Mouse (Mus musculus): Measurements from ENCODE around the gene Map3k9. TPM values are rescaled to one million over a fixed set of nuclear protein-coding genes. Genes with fewer than 3 reads are reported as not detected.

Gene Map3k9
- polyA plus RNA-seq, 1 experiment from 2014 or later = 7.3 TPM

- ATAC-seq = no peak
- H3K4me1 ChIP-seq (ENCODE audit: control insufficient read depth, insufficient read depth, low read depth, low read length) = no peaks in the 10 kb centered on the region
- H3K4me2 ChIP-seq (ENCODE audit: low read length) = no peak overlapping the region
- no peaks in the 10 kb centered on the region for H3K36me3 ChIP-seq (ENCODE audit: control insufficient read depth, insufficient read depth, low read length)
- H3K9me3 ChIP-seq (ENCODE audit: control insufficient read depth, low read length) = peaks cover 5% of the 10 kb centered on the region
- 3% methylated on average over 1 of the region's 1 CpGs for WGBS
- H3K27me3 ChIP-seq (replicated peaks; ENCODE audit: control insufficient read depth, insufficient read depth, low read length) = no peaks in the 10 kb centered on the region
- H3K9ac ChIP-seq (ENCODE audit: low read depth, low read length) = no peak overlapping the region
- H3K4me3 ChIP-seq (ENCODE audit: low read length) = no peak overlapping the region
- no peak overlapping the region for H3K27ac ChIP-seq (ENCODE audit: low read depth, low read length)
Observed at GRCm38 (mm10) chr12:81702903-81703302, 78.1 kb downstream of the Map3k9 start.

GRCm38 (mm10) chr12:81698011-81698410 lies 83.0 kb downstream of the Map3k9 start:
- no peak for ATAC-seq
- Histone ChIP-seq H3K27ac (ENCODE audit: low read depth, low read length) (no peak overlapping the region), H3K9ac (ENCODE audit: low read depth, low read length) (no peak overlapping the region), H3K9me3 (ENCODE audit: control insufficient read depth, low read length) (no peaks in the 10 kb centered on the region), H3K36me3 (ENCODE audit: control insufficient read depth, insufficient read depth, low read length) (no peaks in the 10 kb centered on the region), H3K4me1 (ENCODE audit: control insufficient read depth, insufficient read depth, low read depth, low read length) (no peaks in the 10 kb centered on the region), H3K4me3 (ENCODE audit: low read length) (no peak overlapping the region), H3K4me2 (ENCODE audit: low read length) (no peak overlapping the region), H3K27me3 (replicated peaks; ENCODE audit: control insufficient read depth, insufficient read depth, low read length) (no peaks in the 10 kb centered on the region)
- 81% methylated on average over 4 of the region's 4 CpGs for WGBS

GRCm38 (mm10) chr12:81691177-81691730 lies 89.7 kb downstream of the Map3k9 start:
- no peaks in the 10 kb centered on the region for H3K36me3 ChIP-seq (ENCODE audit: control insufficient read depth, insufficient read depth, low read length)
- ATAC-seq = no peak
- no peaks in the 10 kb centered on the region for H3K27me3 ChIP-seq (replicated peaks; ENCODE audit: control insufficient read depth, insufficient read depth, low read length)
- 50% methylated on average over 8 of the region's 8 CpGs for WGBS
- no peak overlapping the region for H3K9ac ChIP-seq (ENCODE audit: low read depth, low read length)
- H3K4me2 ChIP-seq (ENCODE audit: low read length) = no peak overlapping the region
- no peaks in the 10 kb centered on the region for H3K4me1 ChIP-seq (ENCODE audit: control insufficient read depth, insufficient read depth, low read depth, low read length)
- H3K9me3 ChIP-seq (ENCODE audit: control insufficient read depth, low read length) = no peaks in the 10 kb centered on the region
- no peak overlapping the region for H3K4me3 ChIP-seq (ENCODE audit: low read length)
- H3K27ac ChIP-seq (ENCODE audit: low read depth, low read length) = no peak overlapping the region

GRCm38 (mm10) chr12:81690751-81691150 lies 90.2 kb downstream of the Map3k9 start:
- no peak for ATAC-seq
- no peak overlapping the region for H3K27ac ChIP-seq (ENCODE audit: low read depth, low read length)
- 80% methylated on average over 7 of the region's 7 CpGs for WGBS
- no peak overlapping the region for H3K4me3 ChIP-seq (ENCODE audit: low read length)
- H3K27me3 ChIP-seq (replicated peaks; ENCODE audit: control insufficient read depth, insufficient read depth, low read length) = no peaks in the 10 kb centered on the region
- H3K9ac ChIP-seq (ENCODE audit: low read depth, low read length) = no peak overlapping the region
- H3K4me1 ChIP-seq (ENCODE audit: control insufficient read depth, insufficient read depth, low read depth, low read length) = no peaks in the 10 kb centered on the region
- H3K9me3 ChIP-seq (ENCODE audit: control insufficient read depth, low read length) = no peaks in the 10 kb centered on the region
- no peaks in the 10 kb centered on the region for H3K36me3 ChIP-seq (ENCODE audit: control insufficient read depth, insufficient read depth, low read length)
- H3K4me2 ChIP-seq (ENCODE audit: low read length) = no peak overlapping the region

- no peaks in the 10 kb centered on the region for H3K9me3 ChIP-seq (ENCODE audit: control insufficient read depth, low read length)
- ATAC-seq = no peak
- no peak overlapping the region for H3K4me2 ChIP-seq (ENCODE audit: low read length)
- H3K9ac ChIP-seq (ENCODE audit: low read depth, low read length) = no peak overlapping the region
- no peaks in the 10 kb centered on the region for H3K4me1 ChIP-seq (ENCODE audit: control insufficient read depth, insufficient read depth, low read depth, low read length)
- WGBS = 92% methylated on average over 15 of the region's 15 CpGs
- no peak overlapping the region for H3K4me3 ChIP-seq (ENCODE audit: low read length)
- H3K27ac ChIP-seq (ENCODE audit: low read depth, low read length) = no peak overlapping the region
- no peaks in the 10 kb centered on the region for H3K27me3 ChIP-seq (replicated peaks; ENCODE audit: control insufficient read depth, insufficient read depth, low read length)
- no peaks in the 10 kb centered on the region for H3K36me3 ChIP-seq (ENCODE audit: control insufficient read depth, insufficient read depth, low read length)
Observed at GRCm38 (mm10) chr12:81690111-81690510, 90.9 kb downstream of the Map3k9 start.

- H3K27me3 ChIP-seq (replicated peaks; ENCODE audit: control insufficient read depth, insufficient read depth, low read length) = no peaks in the 10 kb centered on the region
- H3K9me3 ChIP-seq (ENCODE audit: control insufficient read depth, low read length) = no peaks in the 10 kb centered on the region
- ATAC-seq = no peak
- no peaks in the 10 kb centered on the region for H3K4me1 ChIP-seq (ENCODE audit: control insufficient read depth, insufficient read depth, low read depth, low read length)
- H3K4me3 ChIP-seq (ENCODE audit: low read length) = no peak overlapping the region
- H3K27ac ChIP-seq (ENCODE audit: low read depth, low read length) = no peak overlapping the region
- no peak overlapping the region for H3K4me2 ChIP-seq (ENCODE audit: low read length)
- H3K36me3 ChIP-seq (ENCODE audit: control insufficient read depth, insufficient read depth, low read length) = no peaks in the 10 kb centered on the region
- no peak overlapping the region for H3K9ac ChIP-seq (ENCODE audit: low read depth, low read length)
- WGBS = 52% methylated on average over 4 of the region's 4 CpGs
Observed at GRCm38 (mm10) chr12:81689505-81690056, 91.4 kb downstream of the Map3k9 start.

GRCm38 (mm10) chr12:81688537-81688936 lies 92.4 kb downstream of the Map3k9 start:
- Histone ChIP-seq H3K4me3 (ENCODE audit: low read length) (no peak overlapping the region), H3K27me3 (replicated peaks; ENCODE audit: control insufficient read depth, insufficient read depth, low read length) (no peaks in the 10 kb centered on the region), H3K4me1 (ENCODE audit: control insufficient read depth, insufficient read depth, low read depth, low read length) (no peaks in the 10 kb centered on the region), H3K27ac (ENCODE audit: low read depth, low read length) (no peak overlapping the region), H3K9ac (ENCODE audit: low read depth, low read length) (no peak overlapping the region), H3K9me3 (ENCODE audit: control insufficient read depth, low read length) (no peaks in the 10 kb centered on the region), H3K36me3 (ENCODE audit: control insufficient read depth, insufficient read depth, low read length) (no peaks in the 10 kb centered on the region), H3K4me2 (ENCODE audit: low read length) (no peak overlapping the region)
- whole genome bisulfite sequencing = 89% methylated on average over 4 of the region's 4 CpGs
- ATAC-seq = no peak

- WGBS = 80% methylated on average over 5 of the region's 5 CpGs
- Histone ChIP-seq H3K36me3 (ENCODE audit: control insufficient read depth, insufficient read depth, low read length) (no peaks in the 10 kb centered on the region), H3K9ac (ENCODE audit: low read depth, low read length) (no peak overlapping the region), H3K27me3 (replicated peaks; ENCODE audit: control insufficient read depth, insufficient read depth, low read length) (no peaks in the 10 kb centered on the region), H3K27ac (ENCODE audit: low read depth, low read length) (no peak overlapping the region), H3K4me2 (ENCODE audit: low read length) (no peak overlapping the region), H3K4me1 (ENCODE audit: control insufficient read depth, insufficient read depth, low read depth, low read length) (no peaks in the 10 kb centered on the region), H3K4me3 (ENCODE audit: low read length) (no peak overlapping the region), H3K9me3 (ENCODE audit: control insufficient read depth, low read length) (no peaks in the 10 kb centered on the region)
- no peak for ATAC-seq
Observed at GRCm38 (mm10) chr12:81687873-81688272, 93.1 kb downstream of the Map3k9 start.

GRCm38 (mm10) chr12:81686406-81687117 lies 94.4 kb downstream of the Map3k9 start:
- Histone ChIP-seq H3K9me3 (ENCODE audit: control insufficient read depth, low read length) (no peaks in the 10 kb centered on the region), H3K4me1 (ENCODE audit: control insufficient read depth, insufficient read depth, low read depth, low read length) (no peaks in the 10 kb centered on the region), H3K27ac (ENCODE audit: low read depth, low read length) (no peak overlapping the region), H3K4me2 (ENCODE audit: low read length) (no peak overlapping the region), H3K27me3 (replicated peaks; ENCODE audit: control insufficient read depth, insufficient read depth, low read length) (no peaks in the 10 kb centered on the region), H3K9ac (ENCODE audit: low read depth, low read length) (no peak overlapping the region), H3K4me3 (ENCODE audit: low read length) (no peak overlapping the region), H3K36me3 (ENCODE audit: control insufficient read depth, insufficient read depth, low read length) (no peaks in the 10 kb centered on the region)
- 40% methylated on average over 12 of the region's 12 CpGs for WGBS
- peak; percentile 72 for ATAC-seq
